Mouse (Mus musculus): Measurements from ENCODE around the gene Pou2f3.

Gene Pou2f3

GRCm38 (mm10) chr9:43107555-43107954 is 102.6 kb downstream of the Pou2f3 start:
- DNase-seq: no peak

GRCm38 (mm10) chr9:43107187-43107517 is 103.0 kb downstream of the Pou2f3 start, which contains the start of gene Arhgef12:
Gene Arhgef12, minus strand, starts transcription at chr9:43107239.
- peak; percentile 70 for DNase-seq

DNA sequence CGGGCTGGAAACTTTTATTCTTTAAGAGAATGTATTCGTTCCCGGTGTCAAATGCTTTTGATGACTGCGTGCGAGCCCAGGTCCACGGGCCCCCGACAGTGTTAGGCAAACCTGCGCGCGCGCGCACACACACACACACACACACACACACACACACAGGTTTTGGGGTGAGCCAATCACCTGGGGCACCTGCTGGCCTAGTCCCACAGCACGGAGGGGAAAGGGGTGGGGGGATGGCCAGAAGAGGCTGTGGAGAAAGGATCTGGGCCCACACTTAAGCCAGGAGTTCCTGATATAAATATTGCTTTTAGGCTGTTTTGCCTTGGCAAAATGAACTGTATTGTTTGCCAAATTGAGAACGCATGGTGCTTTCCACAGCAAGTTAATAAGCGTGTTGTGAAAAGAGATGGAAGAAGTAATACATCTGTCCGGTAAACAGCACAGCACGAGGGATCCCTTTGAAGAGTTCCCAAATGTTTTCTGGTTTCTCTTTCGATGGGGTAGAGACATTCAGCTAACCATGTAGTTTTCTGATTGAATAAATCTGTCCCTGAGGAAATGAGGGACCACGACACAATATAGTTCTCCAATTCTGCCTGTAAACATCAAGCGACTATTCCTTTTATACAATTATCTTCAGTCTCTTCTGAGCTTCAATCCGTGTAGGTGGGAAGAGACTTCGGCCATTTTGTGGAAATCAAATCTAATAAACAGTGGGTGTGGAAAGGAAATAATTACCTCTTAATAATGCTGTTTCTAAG is 103.6 kb downstream of the Pou2f3 start:
- DNase-seq: peak; percentile 65

DNA sequence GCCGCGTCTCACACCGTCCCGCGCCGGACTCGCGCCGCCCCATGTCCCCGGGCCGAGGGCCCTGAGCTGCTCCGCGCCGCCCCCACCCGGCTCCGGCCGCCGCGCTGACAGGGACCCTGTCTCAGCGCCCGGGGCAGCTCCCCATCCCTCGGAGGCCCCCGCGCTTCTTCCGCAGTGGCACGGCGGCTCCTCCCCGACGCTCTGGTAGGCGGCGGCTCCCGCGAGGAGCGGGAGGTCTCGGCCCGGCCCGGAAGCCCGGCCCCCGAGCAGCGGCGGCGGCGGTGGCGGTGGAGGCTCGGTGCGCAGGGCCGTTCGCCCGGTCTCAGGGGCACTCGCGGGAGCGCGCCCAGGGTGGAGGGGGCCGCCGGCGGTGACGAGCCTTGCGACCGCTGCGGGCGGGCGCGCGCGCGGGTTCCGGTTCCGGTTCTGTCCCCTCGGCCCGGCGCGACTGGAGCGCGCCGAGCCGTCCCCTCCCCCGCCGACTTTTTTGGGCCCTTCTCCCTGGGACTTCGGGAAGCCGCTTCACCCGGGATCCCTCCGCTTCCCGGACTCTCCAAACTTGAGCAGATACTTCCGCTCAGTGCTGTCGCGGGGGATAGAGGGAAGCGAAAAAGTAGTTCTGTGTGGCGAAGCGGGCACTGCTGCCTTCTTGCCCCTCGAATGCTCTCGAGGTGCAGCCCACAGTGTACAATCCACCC is 104.4 kb downstream of the Pou2f3 start:
- DNase-seq: peak; percentile 98

DNA sequence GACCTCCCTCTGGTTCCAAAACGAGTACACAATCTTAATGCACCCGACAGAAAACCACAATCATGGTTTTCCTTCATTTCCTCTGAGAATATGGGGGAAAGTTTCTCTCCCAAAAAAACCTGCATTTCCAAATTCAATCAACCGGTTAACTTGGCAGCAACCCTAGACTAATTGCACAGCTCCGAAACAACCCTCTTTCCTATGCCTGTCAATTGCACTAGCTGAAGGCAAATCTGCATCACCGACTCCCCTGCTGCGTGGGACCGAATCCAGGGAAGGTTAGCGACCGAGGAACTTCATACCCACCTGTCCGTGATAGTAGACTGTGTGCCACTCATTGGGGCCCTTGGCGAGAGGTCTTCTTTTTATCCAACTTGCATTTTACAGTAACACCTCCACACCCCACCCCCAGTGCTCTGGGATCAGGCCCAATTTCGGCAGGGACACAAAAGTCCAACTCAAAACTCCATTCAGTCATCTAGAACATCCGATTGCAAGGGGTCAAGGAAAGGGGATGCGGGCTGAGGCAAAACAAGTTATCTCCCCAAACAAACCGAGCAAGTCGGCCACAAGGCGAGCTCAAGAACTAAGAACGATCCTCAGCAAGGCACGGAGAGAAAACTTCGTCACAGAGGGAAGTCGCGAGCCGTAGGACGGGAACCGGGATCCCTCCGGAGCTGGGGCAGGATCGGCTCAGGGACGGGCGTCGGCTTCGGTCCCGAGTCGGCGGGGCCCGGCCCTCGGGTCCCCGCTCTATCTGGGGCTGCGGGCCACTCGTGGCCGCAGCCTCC is 105.1 kb downstream of the Pou2f3 start:
- DNase-seq: no peak

DNA sequence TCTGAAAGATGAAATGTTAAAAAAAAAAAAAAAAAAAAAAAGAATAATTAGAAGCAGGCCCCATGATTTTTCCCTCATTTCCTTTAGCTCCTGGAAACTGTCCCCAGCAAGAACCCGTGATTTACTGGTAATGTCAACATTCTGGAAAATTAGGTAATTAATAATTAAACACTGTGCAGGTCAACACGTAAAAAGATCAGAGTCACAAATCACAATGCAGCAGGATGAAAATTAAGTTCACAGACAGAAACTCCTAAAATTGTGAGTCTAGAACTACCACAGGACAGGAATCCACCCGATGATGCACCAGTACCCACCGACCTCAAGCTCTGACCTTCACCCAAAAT is 105.7 kb downstream of the Pou2f3 start:
- no peak for DNase-seq

- DNase-seq: no peak
Measured at GRCm38 (mm10) chr9:43103675-43104299, 106.4 kb downstream of the Pou2f3 start.

DNA sequence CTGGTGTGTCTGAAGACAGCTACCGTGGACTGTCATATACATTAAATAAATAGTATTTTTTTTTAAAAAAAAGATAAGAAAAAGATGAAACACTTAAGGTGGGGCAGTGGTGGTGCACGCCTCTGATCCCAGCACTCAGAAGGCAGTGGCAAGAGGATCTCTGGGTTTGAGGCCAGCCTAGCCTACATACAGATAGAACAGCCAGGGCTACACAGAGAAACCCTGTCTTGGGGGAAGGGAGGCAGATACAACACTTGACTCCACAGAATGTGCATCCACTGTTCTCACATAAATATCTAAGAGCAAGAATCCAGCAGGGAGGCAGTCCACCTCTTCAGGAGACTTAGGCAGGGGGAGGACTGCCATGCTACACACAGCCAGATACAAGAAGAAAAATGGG is 107.2 kb downstream of the Pou2f3 start:
- DNase-seq: no peak

- DNase-seq: no peak
Measured at GRCm38 (mm10) chr9:43101936-43102595, 108.1 kb downstream of the Pou2f3 start.

DNA sequence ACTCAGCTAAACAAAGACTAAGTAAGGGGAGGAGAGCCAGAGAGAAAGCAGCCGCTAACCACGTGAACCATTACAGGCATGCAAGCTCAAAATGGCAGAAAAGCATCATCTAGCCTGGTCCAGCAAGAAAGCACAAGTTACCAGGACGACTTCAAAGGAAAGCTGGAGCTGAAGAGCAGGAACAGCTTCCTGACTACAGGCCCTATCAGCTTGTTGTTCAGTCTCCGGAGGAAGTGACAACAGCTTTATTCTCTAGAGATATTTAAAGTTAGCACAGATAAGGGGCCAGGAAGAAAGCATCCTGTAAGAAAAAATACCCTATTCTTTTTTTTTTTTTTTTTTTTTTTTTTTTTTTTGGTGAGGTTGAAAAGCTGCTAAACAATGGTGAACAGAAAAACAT is 111.2 kb downstream of the Pou2f3 start:
- no peak for DNase-seq

GRCm38 (mm10) chr9:43097801-43098557 is 112.2 kb downstream of the Pou2f3 start:
- DNase-seq: no peak

DNA sequence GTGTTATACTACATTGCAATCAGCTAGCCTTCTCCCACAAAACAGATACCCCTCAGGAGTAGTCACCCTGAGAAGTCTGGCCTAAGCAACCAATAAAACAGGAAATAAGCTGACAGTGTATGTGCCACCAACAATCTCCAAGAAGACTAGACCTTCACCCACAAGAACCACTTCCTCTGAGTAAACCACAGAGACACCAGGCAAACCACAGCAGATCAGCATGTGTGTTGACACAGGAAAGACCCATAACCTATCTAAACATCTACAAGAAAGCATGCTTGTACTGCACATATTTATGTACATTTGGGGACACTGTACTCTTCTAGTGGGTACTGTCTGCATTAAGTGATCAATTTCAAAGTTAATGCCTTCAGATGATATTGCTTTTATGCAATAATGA is 113.8 kb downstream of the Pou2f3 start:
- DNase-seq: no peak

DNA sequence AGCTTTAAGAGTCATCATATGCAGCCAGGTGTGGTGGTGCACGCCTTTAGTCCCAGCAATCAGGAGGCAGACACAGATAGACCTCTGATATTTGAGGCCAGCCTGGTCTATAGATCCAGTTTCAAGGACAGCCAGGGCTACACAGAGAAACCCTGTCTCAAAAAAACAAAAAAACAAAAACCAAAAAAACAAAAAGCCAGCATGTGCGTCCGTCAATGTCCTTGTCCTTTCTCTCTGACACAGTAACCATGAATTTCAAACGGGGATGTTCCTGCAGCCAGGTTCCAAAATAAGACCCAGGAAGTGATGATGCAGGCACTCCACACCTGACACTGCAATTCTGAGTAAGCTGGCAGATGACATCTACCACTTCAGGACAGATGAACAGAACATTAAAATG is 115.3 kb downstream of the Pou2f3 start:
- no peak for DNase-seq

- no peak for DNase-seq
Measured at GRCm38 (mm10) chr9:43093803-43094202, 116.4 kb downstream of the Pou2f3 start.

DNA sequence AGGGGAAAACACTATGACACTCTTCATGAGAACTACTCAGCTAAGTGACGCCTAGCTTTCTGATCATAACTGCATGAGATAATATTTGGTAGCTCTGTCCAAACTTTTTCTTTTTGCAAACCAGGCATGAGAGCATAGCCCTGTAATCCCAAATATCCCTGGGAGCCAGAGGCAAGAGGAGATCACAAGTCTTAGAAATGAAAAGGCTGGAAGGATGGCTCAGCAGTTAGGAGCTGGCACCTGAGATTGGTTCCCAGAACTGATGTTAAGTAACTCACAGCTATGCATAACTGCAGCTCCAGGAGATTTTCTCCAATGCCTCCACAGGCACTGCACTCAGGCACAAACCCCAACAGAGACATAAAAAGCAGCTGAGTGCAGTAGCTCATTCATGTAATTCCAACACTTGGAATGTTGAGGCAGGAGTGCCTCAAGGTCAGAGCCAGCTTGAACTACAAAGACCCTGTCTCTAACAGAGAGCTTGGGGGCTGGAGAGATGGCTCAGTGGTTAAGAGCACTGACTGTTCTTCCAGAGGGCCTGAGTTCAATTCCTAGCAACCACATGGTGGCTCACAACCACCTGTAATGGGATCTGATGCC is 124.4 kb downstream of the Pou2f3 start:
- no peak for DNase-seq

GRCm38 (mm10) chr9:43084496-43085362 is 125.4 kb downstream of the Pou2f3 start:
- DNase-seq: no peak

DNA sequence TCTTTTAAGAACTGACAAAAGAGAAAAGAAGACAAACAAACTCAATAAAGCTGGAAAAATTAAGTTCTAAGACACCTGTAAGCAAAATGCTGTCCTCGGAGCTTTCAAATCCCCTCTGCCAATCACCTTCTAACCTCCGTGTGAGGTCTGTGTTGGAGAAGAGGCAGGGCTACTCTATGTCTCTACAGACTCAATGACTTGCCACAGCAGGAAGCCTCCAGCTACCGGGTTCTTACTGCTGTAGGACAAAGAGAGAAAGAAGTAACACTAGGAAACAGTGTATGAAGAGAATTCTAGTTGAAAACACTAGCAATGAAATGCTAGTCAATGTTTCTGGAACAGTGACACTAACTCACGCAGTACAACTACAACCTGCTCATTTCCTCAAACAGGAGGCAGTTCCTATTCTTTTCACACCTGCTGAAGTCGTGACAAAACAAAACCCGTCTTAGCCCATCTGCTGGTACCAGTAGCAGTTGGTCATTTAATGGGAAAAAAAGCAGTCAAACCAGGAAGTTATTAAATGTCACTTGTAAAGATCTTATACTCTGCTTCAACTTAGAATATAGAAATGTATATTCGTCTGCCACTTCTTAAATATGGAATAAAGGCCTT is 126.6 kb downstream of the Pou2f3 start:
- no peak for DNase-seq

DNA sequence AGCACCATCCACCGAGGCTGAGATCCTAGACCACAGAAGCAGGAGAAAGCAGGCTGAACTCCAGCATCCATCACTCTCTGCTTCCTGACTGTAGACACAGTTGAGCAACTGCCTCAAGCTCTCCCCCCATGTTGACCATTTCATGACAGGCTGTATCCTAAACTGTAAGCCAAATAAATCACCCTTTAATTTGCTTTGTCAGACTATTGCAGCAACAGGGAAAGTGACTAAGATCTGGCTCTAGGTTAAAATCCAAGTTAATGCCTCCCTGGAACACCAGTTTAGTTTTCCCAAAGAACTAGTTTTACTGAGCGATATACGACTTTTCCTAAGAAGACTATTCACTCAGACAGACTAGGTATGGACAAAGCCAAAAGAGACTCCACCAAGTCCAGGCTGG is 131.5 kb downstream of the Pou2f3 start:
- DNase-seq: no peak

- DNase-seq: no peak
Measured at GRCm38 (mm10) chr9:43076163-43076562, 134.0 kb downstream of the Pou2f3 start.

DNA sequence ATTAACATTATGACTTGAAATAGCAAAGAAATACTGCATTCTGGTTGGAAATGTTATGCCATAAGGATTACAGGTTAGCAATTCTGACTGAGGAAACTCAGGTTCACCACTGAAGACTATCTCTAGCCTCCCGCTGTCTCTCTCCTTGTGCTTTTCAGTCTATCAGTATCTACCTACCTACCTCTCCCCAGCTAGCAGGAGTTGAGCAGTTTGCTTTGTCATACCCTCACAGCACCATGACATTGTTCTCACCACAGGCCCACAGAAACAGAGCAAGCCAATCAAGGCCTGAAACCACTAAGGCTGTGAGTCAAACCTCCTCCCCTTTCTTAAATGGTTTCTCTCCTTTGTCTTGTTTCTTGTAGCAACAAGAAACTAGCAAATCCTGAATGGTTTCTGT is 135.6 kb downstream of the Pou2f3 start:
- DNase-seq: no peak
